Mouse (Mus musculus) CD4-positive, CD25-positive, alpha-beta regulatory T cell (primary cell): ENCODE results near the gene Tns1. TPM values are rescaled to one million over a fixed set of nuclear protein-coding genes. Genes with fewer than 3 reads are reported as not detected.

Source experiments
- polyA plus RNA-seq: library from polyadenylated mRNA; unstranded; fragments of 100-300 nt; shearing (Covaris generic); gene quantifications from one replicate; pipeline ENCODE4 v1.2.1, GENCODE M21; 2017

The Tns1 gene
- 27.7 TPM for polyA plus RNA-seq

DNA sequence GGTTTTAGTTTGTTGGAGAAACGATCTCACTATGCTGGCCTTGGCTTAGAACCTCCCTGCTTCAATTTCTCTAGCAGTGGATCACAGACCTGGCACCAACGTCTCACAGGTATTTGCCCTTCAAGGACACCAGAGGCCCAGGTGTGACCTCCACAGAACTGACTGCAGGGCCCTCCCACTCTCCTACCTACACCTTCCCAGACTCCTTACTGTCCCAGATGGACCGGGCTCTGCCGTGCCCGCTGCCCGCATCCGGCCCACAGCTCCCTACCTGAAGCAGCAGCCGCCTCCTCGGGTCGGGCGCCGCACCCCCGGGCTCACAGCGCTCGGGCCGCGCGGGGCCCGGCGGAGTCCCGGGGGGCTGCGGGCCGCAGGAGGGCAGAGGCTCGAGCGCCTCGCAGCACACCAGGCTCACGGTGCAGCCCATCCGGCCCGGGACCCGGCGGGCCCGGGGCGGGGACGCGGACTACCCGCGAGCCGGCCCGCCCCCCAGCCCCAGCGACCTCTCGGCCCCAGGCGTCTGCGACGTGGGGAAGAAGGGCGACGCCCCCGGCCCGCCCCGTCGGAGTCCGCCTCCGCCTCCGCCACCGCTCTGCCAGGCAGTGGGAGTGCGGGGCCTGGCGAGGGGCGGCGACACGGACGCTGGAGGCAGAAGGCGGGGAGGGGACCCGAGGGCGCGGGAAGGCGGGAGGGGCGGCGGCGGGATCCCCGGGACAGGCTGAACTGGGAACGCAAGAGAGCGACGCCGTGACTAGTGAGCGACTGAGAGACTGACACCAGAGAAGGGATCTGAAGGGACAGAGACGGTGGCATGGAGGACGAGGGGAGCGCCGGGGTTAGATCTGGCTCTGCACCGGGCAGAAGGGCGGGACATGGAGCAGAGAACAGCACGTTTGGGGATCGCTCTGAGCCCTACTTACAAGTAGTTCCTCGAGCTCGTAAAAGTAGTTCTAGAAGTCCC lies at the start of gene Tns1:
Gene Tns1 (minus strand): TSS at position 429 of the 961 bp plus-strand sequence.

DNA sequence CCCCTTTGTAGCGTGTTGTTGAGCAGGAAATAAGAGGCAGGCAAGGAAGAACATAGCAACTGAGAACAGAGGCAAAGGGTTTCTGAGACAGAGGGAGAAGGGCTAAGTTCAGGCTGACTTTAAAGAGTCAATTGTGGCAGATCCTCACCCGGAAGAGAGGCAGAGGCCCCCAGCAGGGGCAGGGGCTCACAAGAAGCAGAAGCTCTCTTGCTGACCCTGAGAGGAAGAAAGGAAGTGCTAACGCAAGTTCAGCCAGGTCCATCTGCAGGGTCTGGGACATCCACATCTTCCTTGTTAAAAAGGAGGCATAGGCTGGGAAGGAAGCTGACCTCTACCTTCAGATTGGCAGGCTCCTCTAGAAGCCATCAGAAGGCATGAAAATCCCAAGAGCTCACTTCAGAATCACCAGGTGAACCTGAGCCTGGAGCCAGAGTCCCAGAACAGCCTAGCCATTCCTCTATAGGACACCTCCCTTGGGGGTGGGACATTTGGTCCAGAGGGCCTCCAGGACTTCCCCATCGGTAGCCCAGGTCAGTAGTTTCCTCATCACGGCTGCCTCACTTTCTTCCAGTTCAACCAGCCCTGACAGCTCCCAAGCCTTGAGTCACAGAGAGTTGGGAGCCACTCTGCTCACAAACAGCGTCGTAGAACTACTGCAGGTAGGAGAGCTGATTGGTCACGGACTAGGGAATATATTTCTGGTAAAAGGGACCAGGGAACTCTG lies 29.4 kb upstream of the Tns1 start, which contains the start of gene Cxcr2:
Gene Cxcr2 (plus strand): TSS at position 529 of the 724 bp plus-strand sequence.

DNA sequence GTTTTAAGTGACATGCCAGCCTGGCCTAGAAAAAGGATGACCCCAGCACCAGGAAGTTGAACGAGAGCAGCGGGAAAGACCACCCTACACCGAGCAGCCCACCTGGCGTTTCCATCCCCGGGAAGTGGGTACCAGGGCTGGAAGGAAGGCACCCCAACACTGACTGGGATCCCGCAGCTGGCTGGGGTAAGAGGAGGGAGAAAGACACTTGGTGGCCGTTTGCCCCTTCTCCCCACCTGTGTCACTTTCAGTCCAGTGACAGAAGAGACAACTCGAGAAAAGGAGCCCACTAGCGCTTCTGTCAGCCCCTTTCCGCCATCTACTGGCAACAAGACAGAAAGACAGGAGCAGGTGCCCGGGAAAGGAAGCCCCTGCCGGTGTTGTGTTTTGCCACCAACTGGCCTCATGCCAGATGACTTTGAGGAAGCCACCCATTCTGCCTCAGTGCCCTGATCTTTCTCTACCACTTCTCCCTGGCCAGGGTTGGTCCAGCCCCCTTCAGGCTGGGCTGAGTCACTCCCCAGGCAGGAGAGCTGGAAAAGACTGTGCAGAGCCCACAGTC lies 823 bp upstream of the Tns1 start, which contains the start of gene Rufy4:
Gene Rufy4 (plus strand): TSS at position 551 of the 562 bp plus-strand sequence.

Other genes with a start within 250 kb of the Tns1 start
- 0.07 TPM for gene Rufy4, start 1.1 kb upstream of the Tns1 start, polyA plus RNA-seq
- gene Cxcr2, start 29.5 kb upstream of the Tns1 start, polyA plus RNA-seq: 0.07 TPM
- gene Cxcr1, start 70.2 kb upstream of the Tns1 start, polyA plus RNA-seq: not detected
- 1,046 TPM for gene Arpc2, start 111.6 kb upstream of the Tns1 start, polyA plus RNA-seq
- 0.17 TPM for gene Gpbar1, start 154.1 kb upstream of the Tns1 start, polyA plus RNA-seq
- gene Aamp, start 160.3 kb upstream of the Tns1 start, polyA plus RNA-seq: 242 TPM
- 63.7 TPM for gene Pnkd, start 160.5 kb upstream of the Tns1 start, polyA plus RNA-seq
- 12.8 TPM for gene Tmbim1, start 181.2 kb upstream of the Tns1 start, polyA plus RNA-seq
- not detected for gene Catip, start 237.7 kb upstream of the Tns1 start, polyA plus RNA-seq